Mouse (Mus musculus) right cerebral cortex, adult 2 months (tissue): Measurements from ENCODE around the gene Cpa3.

Source experiments
- DNase-seq, 2 experiments: peaks; one replicate each; pipeline ENCODE4 v3.0.0; 2021 to 2022; ENCODE audit warnings: low spot score in 2 of 2

Cpa3 gene

GRCm38 (mm10) chr3:20242050-20242449, at the start of gene Cpa3:
Cpa3 (minus strand) TSS chr3:20242181.
- no peak for DNase-seq

DNA sequence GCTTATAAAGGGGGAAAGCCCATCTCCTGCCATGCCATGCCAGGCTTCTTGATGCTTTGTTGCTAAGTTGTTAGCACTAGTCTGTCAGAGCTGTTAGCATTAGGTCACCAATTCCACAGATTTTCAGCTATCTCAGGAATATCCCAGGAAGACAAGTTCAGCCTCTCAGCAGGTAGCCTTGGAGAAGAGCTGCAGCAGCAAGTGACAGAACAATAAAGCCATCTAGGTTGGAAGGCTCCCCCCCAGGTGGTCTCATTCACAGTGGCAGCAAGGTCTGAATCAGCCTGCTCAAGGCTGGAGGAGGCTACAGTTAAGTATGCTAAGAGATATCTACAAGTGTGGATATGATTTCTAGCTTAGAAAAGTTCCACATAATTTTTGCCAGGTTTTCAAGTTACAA, 49.4 kb upstream of the Cpa3 start:
- DNase-seq = no peak

DNA sequence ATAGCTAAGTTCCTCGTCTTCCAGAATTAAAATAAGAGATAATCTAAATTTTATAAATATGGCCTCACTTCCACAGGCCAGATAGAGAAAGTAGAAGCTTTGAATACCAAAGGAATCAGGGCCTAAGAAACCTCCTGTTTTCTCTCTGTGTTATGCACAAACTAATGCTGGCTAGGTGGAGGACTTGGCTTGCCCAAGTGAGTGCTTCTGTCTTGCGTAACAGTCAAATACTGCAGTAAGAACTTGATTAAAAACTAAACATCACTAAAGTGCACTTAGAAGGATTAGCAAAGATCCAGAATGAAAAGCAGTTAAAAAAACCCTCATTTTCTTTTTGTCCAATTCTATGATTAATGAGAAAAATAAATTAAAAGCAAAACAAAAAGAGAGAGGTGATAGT, 46.8 kb upstream of the Cpa3 start:
- DNase-seq = no peak

DNA sequence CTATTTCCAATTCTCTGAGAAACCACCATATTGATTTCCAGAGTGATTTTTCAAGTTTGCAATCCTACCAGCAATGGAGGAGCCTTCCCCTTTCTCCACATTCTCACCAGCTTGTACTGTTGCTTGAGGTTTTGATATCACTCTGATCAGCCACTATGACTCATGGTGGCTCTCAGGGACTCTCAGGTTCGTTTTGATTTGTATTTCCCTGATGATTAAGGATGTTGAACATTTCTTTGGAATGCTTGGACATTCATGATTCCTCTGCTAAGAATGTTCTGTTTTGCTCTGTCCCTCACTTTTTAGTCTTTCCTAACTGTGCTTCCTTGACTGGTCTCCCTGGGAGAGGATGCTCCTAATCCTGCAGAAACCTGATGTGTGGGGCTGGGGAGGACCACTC, 39.8 kb upstream of the Cpa3 start:
- no peak for DNase-seq

DNA sequence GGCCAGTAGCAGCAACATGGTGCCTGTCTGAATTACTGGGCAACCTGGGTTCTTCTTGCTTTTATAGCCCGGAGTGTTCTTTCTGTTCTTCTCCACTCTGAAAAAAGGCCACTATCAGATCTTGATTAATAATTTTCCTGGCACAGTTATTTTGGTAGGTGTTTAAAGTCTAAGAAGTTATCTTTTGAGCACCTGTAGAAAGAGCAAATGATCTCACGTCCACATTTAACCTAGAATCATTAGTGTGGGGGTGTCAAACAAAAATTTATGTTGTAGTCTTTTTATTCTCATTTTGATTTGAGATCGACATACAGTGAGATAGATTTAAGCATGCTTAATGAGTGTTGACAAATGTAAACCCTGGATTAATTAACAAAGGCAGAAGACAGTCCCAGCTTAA, 33.7 kb upstream of the Cpa3 start, which contains the start of gene Cpb1:
TSS of gene Cpb1 (minus strand) at position 101 of the 400 bp plus-strand sequence.
- no peak for DNase-seq

DNA sequence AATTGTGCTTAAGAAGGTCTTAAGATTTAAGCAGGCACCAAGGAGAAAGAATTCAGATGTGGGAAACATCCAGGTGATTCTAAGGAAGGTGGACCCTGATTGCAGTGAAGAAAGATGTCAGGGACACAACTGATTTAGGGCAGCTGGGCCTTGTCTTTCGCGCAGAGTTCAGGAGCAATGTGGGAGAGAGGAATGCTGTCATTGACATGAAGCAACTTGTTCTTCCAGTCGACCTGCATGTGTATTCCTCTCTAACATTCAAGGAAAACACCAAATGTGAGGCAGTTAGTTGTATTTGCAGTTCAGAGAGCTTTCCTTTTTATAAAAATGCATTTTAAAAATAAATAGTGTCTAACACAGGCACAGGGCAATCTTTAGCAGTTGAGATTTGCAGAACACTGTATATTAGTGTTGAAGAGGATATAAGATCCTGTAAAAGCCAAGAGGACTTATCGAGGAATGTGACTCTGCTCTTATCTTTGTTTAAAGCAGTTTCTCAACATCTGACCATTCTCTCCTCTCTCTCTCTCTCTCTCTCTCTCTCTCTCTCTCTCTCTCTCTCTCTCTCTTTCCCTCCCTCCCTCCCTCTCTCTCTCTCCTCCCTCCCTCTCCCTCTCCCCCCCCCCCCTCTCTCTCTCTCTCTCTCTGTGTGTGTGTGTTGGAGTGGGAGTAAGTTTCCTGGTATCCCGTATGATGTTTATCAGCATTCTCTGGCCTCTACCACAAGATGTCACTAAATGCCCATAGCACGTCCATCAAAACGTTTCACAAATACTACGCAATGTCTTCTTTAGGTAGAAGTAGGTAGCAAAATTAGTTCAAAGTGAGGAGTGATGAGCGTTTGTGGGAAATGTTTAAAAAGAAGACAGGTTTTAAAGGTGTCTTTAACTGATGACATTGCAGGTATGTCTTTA, 12.8 kb upstream of the Cpa3 start:
- no peak for DNase-seq

DNA sequence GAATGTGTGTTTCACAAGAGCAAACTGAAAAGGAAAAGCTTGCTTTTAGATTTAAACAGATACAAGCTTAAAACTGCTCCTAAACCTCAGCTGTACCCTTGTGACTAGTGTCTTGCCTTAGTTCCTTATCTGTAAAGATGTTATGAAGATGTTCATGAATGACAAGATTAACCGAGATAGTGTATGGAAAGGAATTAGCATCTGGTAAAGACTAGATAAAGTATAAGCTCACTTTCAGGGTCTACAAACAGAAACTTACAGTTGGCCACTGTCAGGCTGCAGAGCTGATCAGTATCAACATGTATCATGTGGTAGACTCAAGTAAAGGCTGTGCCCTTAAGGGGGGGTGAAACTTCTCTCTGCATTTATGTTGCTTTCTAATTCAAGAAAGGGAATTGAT, 1.9 kb upstream of the Cpa3 start:
- DNase-seq = no peak

GRCm38 (mm10) chr3:20239741-20240140, 2.2 kb downstream of the Cpa3 start:
- no peak for DNase-seq

DNA sequence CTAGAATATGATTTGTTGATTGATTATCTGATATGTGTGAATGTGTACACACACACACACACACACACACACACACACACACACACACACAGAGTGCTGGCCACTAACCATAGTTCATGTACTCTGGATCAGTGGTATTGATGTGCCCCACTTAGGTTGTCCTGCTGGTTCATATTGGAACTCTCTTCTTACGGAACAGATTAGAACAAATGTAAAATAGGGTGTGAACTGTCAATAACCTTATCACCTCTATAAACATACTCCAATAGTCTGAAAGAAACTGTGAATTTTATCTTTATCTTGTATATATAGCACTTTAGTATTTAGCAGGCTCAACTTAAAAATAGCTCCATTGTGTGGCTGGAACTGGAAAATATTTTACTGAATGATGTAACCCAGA, 5.0 kb downstream of the Cpa3 start:
- DNase-seq = no peak

DNA sequence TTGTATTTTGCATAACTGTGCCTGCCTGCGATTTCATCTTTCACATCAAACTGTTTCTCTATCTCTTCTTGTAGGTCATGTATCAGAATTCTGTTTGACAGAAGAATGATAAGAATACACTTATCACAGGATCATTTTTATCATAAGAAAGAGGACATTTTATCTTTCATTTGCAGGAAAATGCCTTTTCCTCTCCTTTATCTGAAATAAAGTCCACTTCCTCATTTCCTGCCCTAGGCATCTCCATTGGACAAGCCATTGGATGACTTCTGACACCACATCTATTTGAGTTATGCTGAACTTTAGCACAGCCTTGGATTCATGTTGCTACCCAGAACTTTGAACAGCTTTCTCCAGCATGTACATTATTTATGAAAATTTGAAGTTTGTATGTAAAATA, 13.0 kb downstream of the Cpa3 start:
- DNase-seq = no peak

- peak in 1 of 2 experiments; percentile 1 for DNase-seq
Measured at GRCm38 (mm10) chr3:20225429-20225828, 16.6 kb downstream of the Cpa3 start.

- DNase-seq = no peak
Measured at GRCm38 (mm10) chr3:20222926-20223698, 18.9 kb downstream of the Cpa3 start.

DNA sequence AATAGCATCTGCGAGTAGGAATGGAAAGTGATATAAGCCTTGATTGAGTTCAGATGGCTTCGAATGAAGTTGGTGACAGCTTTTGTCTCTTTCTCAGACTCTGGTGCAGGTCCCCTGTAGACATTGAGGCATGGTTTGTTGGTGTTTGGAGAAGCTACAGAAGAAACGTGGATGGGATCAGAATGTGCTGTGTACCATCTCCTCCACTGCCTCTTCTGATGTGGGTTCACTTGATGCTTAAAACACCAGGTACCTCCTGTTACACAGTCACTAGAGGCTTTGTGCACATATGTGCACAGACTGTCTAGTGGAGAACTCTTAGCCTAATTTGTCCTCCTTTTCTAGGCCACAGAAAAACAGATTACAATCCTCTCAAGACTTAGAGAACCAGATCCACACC, 19.8 kb downstream of the Cpa3 start:
- DNase-seq = no peak

DNA sequence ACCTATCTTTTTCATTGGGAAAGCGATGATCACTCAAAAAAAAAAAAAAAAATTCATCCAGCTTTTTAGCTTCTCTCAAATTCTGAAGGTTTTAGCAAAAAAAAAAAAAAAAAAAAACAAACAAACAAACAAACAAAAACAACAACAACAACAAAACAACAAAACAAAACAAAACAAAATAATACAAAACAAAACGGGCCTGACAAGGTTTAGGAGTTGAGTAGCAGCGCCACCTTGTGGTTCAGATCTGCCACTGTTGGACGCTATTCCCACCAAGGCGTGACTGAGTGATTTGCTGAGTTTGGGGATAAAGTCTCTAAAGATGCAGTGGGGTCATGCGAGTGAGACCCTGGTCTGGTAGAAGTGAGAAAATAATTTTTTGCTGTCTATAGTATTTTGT, 43.1 kb downstream of the Cpa3 start:
- DNase-seq = peak; percentile 55 to 74

DNA sequence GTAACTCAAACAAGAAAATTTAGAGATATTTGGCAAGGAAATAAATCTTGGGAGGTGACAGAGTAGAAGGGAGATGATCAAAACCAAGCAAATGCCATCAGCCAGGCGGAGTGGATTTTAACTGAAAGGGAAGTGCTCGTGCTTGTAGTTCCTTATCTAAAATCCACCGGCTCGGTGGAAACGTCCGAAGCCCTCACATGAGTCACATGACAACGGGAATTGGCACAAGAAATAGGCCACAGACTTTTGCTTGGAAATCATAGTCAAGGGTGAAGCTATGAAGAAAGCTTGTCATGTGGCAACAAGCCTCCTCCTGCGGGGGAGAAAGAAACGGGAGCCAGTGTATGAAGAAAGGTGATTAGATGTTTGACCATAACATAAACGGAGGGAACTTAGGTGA, 44.1 kb downstream of the Cpa3 start:
- DNase-seq = no peak

- no peak for DNase-seq
Measured at GRCm38 (mm10) chr3:20188976-20189675, 52.9 kb downstream of the Cpa3 start.

DNA sequence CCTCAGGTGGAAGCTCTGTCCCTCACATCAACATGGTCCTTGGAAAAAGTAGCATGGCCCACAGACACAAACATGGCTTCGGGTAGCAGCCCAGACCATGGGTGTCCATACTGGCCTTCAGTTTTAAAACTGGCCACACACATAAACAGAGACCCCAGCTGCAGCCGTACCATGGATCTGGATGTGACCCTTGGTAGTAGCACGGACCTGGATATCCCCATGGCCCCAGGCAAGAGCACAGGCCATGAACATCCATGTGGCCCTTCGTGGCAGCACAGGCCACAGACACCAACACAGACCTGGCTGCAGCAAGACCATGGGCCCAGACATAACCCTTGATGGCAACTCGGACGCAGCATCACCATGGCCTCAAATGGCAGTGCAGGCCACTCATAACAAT, 69.6 kb downstream of the Cpa3 start:
- no peak for DNase-seq

- DNase-seq = no peak
Measured at GRCm38 (mm10) chr3:20167487-20167886, 74.5 kb downstream of the Cpa3 start.
